Mouse (Mus musculus) embryonic fibroblast, embryonic 13.5 days (primary cell): ENCODE results near the gene Prdm8.

ENCODE experiments used
- CTCF ChIP-seq: IDR thresholded peaks from 2 replicates; pipeline ENCODE4 v1.5.1; 2011; ENCODE audit warnings: mild to moderate bottlenecking, control low read depth, low read length, moderate library complexity, borderline replicate concordance; ENCODE audit not compliant: insufficient read depth
- POLR2A ChIP-seq: IDR thresholded peaks from 2 replicates; pipeline ENCODE4 v1.6.1; 2011; ENCODE audit warnings: low read depth, mild to moderate bottlenecking, control low read depth, low read length, moderate library complexity

DNA sequence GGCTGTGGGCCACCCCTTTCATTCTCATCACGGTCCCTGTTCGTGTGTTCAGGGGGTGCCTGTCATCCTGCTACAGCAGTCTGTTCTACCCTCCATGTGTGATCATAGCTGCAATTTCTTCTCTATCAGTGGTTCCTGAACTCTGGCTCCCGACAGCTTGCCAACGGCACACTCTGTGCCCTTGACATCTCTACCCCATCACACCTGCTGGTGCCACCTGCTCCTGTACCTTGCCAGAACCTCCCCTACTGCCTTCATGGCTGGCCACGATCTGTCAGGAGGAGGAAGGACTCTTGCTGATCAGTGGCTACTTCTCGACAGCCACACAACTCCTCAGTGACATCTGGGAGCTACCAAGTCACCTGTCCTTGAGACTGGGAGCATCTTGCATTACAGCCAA lies 62.5 kb downstream of the Prdm8 start:
- no peak for TF ChIP-seq CTCF
- no peak for TF ChIP-seq POLR2A
